Mouse (Mus musculus): ENCODE results near the gene Tmem256. TPM values are rescaled to one million over a fixed set of nuclear protein-coding genes. Genes with fewer than 3 reads are reported as not detected.

Gene Tmem256
- polyA plus RNA-seq, 1 experiment from 2014 or later = 434 TPM

DNA sequence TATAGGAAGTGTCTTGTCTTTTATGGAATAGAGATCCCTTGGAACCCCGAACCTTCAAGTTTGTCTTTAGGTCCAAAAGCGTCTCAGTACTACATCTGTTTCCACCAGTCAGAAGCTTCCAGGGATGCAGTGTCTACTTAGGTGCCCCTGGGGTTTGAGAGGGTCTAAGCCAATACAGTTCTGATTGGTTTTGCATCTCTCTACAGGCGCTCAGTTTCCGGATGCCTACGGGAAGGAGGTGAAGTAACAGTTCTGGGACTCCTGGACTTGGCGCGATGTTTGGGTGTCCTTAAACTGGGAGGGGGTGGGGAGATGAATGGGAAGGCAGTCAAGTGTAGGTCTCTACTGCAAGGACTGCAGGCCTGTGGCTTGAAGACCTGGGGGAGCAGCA, 395 bp downstream of the Tmem256 start:
- peak overlapping the region; percentile 71 for H3K4me3 ChIP-seq
- peaks cover 13% of the 10 kb centered on the region for H3K27me3 ChIP-seq
- H3K9ac ChIP-seq = peak overlapping the region; percentile 68
- no peaks in the 10 kb centered on the region for H3K36me3 ChIP-seq
- peak overlapping the region; percentile 98 for H3K4me2 ChIP-seq
- peaks cover 38% of the 10 kb centered on the region for H3K4me1 ChIP-seq
- ATAC-seq (ENCODE audit: borderline replicate concordance, extremely low read depth, low FRiP score, low TSS enrichment) = peak; percentile 1; the same call in 1 of the 2 replicates
- H3K9me3 ChIP-seq = no peaks in the 10 kb centered on the region
- WGBS = 0% methylated on average over 7 of the region's 7 CpGs
- H3K27ac ChIP-seq = peak overlapping the region; percentile 88

DNA sequence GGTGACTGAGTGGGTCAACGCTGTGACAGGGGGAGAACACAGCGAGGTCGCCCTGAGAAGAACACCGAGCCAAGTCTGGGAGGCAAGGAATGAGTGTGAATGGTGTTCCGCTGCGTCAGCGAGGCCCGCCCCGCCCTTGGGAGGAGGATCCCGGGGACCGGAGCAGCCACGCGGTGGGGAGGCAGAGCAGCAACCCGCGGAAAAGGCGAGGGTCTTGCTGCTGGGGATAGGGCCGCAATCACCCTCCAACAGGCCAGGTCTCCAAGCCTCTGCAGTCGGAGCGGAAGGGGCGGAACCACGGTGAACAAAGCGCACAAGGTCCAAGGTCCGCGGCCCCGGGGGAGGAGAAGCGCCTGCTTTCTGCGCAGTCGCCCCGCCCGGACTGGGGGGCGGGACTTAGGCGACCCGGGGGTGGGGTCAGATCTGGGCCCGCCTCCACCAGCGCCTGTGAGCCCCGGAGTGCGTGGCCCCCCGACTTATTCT, 7.9 kb downstream of the Tmem256 start, which contains the start of gene Plscr3:
Gene Plscr3, plus strand, starts transcription at position 179 of the 483 bp plus-strand sequence.
- ATAC-seq (ENCODE audit: borderline replicate concordance, extremely low read depth, low FRiP score, low TSS enrichment) = peak; percentile 96
- no peaks in the 10 kb centered on the region for H3K9me3 ChIP-seq
- H3K4me2 ChIP-seq = peak within 1 kb of the TSS; percentile 89
- WGBS = under 1% methylated on average over 38 of the region's 38 CpGs
- peaks cover 32% of the 10 kb centered on the region for H3K36me3 ChIP-seq
- peak within 1 kb of the TSS; percentile 97 for H3K27ac ChIP-seq
- no peaks in the 10 kb centered on the region for H3K27me3 ChIP-seq
- peak within 1 kb of the TSS; percentile 75 for H3K9ac ChIP-seq
- peaks cover 27% of the 10 kb centered on the region for H3K4me1 ChIP-seq
- peak within 1 kb of the TSS; percentile 64 for H3K4me3 ChIP-seq

DNA sequence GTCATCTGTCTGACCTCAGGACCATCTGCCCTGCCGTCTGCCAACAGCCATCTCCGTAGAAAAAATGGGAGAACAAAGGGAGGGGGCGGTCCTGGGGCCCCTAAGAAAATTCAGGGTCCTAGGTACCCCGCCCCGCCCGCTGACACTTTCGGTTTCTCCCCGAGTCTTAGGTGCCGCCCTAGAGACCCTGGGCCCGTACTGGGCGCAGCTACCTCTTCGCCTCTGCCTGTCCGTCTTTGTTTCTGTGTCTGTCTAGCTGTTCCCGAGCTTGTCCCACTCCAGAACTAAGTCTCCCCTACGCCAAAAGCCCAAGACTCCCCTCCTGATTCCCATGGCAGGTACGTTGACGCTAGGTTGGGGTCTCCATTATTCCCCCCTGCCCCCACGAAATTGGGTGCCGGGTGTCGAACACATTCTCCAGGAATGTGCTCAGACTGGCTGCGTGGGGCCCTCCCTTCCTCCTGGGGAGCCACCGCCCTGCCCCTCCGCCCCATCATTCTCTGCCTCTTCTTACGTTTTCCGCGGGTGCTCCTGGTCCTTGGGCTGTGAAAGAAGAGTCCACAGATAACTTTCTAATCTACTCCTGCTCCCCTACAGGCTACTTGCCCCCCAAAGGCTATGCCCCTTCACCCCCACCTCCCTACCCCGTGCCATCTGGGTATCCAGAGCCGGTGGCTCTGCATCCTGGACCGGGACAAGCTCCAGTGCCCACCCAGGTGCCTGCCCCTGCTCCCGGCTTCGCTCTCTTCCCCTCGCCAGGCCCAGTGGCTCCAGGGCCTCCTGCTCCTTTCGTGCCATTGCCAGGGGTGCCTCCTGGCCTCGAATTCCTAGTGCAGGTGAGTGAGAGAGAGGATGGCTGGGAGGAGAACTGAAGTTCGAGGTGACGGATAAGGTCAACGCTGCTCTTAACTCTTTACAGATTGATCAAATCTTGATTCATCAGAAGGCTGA, 8.7 kb downstream of the Tmem256 start:
- peaks cover 39% of the 10 kb centered on the region for H3K36me3 ChIP-seq
- 7% methylated on average over 37 of the region's 37 CpGs for whole genome bisulfite sequencing
- peak overlapping the region; percentile 97 for H3K27ac ChIP-seq
- H3K4me1 ChIP-seq = peaks cover 27% of the 10 kb centered on the region
- H3K4me3 ChIP-seq = peak overlapping the region; percentile 64
- ATAC-seq (ENCODE audit: borderline replicate concordance, extremely low read depth, low FRiP score, low TSS enrichment) = peak; percentile 41
- H3K9me3 ChIP-seq = no peaks in the 10 kb centered on the region
- peak overlapping the region; percentile 75 for H3K9ac ChIP-seq
- peak overlapping the region; percentile 89 for H3K4me2 ChIP-seq
- no peaks in the 10 kb centered on the region for H3K27me3 ChIP-seq

DNA sequence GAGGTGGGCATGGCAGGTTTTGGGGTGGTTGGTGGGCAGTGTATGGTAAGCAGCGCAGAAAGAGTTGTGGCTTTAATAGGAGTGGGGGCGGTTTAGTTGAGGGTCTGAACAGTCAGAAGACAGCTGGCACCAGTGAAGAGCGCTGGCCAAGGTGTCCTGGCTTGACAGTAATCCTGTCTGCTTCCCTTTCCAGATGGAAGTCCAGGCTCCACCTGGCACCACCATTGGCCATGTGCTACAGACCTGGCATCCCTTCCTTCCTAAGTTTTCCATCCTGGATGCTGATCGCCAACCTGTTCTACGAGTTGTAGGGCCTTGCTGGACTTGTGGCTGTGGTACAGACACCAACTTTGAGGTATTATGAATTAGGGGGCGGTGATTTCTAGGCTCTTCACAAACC, 9.7 kb downstream of the Tmem256 start:
- Histone ChIP-seq H3K4me3 (peak overlapping the region; percentile 64), H3K4me2 (peak overlapping the region; percentile 89), H3K27me3 (no peaks in the 10 kb centered on the region), H3K36me3 (peaks cover 45% of the 10 kb centered on the region), H3K4me1 (peaks cover 34% of the 10 kb centered on the region), H3K27ac (no peak overlapping the region), H3K9me3 (no peaks in the 10 kb centered on the region), H3K9ac (no peak overlapping the region)
- ATAC-seq (ENCODE audit: borderline replicate concordance, extremely low read depth, low FRiP score, low TSS enrichment) = no peak
- 93% methylated on average over 6 of the region's 6 CpGs for WGBS

DNA sequence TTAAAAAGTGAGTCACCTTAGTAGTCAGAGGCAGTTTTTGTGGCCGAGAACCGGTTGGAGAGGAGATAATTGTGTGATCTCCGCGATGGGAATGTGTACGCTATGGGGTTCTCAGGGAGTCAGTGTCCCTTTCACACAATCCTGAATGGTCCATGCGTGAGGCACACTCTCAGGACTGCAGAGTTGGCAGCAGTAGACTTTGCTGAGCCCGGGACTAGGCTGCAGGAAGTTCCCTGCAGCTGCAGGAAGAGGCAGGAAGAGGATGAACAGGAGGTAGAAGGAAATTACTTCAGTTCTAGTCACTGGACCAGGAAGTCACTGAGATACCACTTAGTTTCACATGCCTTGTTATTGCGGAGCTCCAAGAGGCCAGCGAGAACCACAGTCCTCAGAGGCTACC, 10.8 kb downstream of the Tmem256 start:
- Histone ChIP-seq H3K27ac (0 out of 2 replicates have a peak overlapping the region, but pooled peaks have one; percentile 24), H3K27me3 (no peaks in the 10 kb centered on the region), H3K9me3 (no peaks in the 10 kb centered on the region), H3K36me3 (peaks cover 45% of the 10 kb centered on the region), H3K4me3 (no peak overlapping the region), H3K4me1 (peaks cover 34% of the 10 kb centered on the region), H3K4me2 (no peak overlapping the region), H3K9ac (no peak overlapping the region)
- 79% methylated on average over 9 of the region's 9 CpGs for WGBS
- no peak for ATAC-seq (ENCODE audit: borderline replicate concordance, extremely low read depth, low FRiP score, low TSS enrichment)

DNA sequence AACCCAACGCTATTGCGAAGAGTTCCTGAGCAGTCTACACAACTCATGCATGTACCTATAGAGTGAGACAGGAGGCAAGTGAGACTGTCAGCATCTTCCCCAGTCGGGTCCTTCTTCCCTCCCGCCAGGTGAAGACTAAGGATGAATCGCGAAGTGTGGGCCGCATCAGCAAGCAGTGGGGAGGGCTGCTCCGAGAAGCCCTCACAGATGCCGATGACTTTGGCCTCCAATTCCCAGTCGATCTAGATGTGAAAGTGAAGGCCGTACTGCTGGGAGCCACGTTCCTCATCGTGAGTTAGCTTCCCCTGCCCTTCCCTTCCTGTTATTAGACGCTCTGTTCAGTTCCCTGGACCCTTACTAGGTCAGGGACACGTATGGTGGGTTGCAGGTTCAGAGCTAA, 11.6 kb downstream of the Tmem256 start:
- no peak for ATAC-seq (ENCODE audit: borderline replicate concordance, extremely low read depth, low FRiP score, low TSS enrichment)
- WGBS = 90% methylated on average over 15 of the region's 15 CpGs
- H3K4me2 ChIP-seq = no peak overlapping the region
- H3K4me1 ChIP-seq = peaks cover 34% of the 10 kb centered on the region
- no peaks in the 10 kb centered on the region for H3K27me3 ChIP-seq
- H3K9me3 ChIP-seq = no peaks in the 10 kb centered on the region
- H3K4me3 ChIP-seq = no peak overlapping the region
- peaks cover 45% of the 10 kb centered on the region for H3K36me3 ChIP-seq
- H3K9ac ChIP-seq = no peak overlapping the region
- no peak overlapping the region for H3K27ac ChIP-seq

DNA sequence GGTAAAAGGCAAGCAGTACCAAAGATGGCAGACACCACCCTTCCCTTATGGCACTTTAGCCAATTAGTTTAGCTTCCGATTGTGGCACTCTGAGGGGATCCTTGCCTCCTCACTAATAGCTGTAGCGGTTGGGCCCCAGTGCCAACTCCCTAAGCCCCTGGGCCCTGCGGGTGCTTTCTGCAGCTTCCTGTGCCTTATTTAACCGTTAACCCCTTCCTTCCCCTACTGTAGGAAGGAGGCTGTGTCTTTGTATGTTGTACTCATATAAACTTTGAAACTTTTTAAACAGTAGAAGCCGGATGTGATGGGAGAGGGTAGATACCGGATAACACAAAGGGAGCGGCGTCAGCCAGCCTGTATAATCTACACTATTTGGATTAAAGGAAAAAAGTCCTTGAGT, 12.4 kb downstream of the Tmem256 start:
- Histone ChIP-seq H3K4me2 (no peak overlapping the region), H3K9me3 (no peaks in the 10 kb centered on the region), H3K36me3 (peaks cover 45% of the 10 kb centered on the region), H3K27me3 (no peaks in the 10 kb centered on the region), H3K9ac (no peak overlapping the region), H3K4me3 (no peak overlapping the region), H3K27ac (no peak overlapping the region), H3K4me1 (peaks cover 27% of the 10 kb centered on the region)
- WGBS = 73% methylated on average over 8 of the region's 8 CpGs
- ATAC-seq (ENCODE audit: borderline replicate concordance, extremely low read depth, low FRiP score, low TSS enrichment) = no peak

DNA sequence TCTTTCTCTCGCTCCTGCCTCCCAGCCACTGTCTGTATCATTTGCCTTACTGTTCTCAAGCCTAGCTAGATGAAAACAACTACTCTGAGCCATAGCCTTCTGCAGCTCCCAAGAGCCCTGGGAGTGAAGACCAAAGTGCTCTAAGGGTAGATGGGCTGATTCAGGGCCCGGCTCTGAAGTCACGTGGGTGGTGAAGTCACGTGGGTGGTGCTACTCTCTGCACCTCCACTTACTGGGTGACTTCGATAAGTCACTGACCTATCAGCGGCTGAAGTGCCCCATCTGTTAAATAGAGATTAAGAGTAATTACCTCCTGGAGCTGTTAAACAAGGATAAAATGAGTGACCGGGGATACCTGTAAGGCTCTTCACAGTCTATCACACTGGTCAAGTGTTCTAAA, 15.7 kb downstream of the Tmem256 start:
- H3K4me1 ChIP-seq = 0 out of 2 replicates have a peak, but pooled peaks cover 9% of the 10 kb centered on the region
- H3K27me3 ChIP-seq = peaks cover 11% of the 10 kb centered on the region; the same call in 1 of the 2 replicates
- 54% methylated on average over 7 of the region's 7 CpGs for WGBS
- H3K4me3 ChIP-seq = no peak overlapping the region
- no peak overlapping the region for H3K9ac ChIP-seq
- no peak overlapping the region for H3K27ac ChIP-seq
- ATAC-seq (ENCODE audit: borderline replicate concordance, extremely low read depth, low FRiP score, low TSS enrichment) = no peak
- H3K4me2 ChIP-seq = no peak overlapping the region
- no peaks in the 10 kb centered on the region for H3K9me3 ChIP-seq
- H3K36me3 ChIP-seq = peaks cover 35% of the 10 kb centered on the region

DNA sequence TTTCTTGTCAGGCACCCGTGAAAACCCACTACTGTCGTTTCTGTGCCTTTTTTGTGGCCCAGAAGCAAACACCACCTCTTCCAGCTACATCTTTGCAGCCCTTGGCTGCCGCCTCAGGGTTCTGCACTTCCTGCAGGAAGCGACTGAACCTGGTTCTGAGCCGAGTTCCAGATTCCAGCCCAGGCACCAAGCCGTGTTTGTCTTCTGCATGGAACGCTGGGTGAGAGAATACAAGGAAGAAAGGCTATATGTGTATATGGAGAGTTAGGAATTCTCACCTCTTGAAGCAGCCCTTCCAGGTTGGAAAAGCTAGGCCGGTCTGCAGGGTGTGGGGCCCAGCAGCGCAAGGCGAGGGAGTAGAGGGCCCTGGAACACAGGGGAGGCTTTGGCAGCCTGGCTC, 16.4 kb downstream of the Tmem256 start:
- Histone ChIP-seq H3K4me3 (no peak overlapping the region), H3K9ac (no peak overlapping the region), H3K4me1 (0 out of 2 replicates have a peak, but pooled peaks cover 7% of the 10 kb centered on the region), H3K9me3 (no peaks in the 10 kb centered on the region), H3K4me2 (no peak overlapping the region), H3K27me3 (peaks cover 14% of the 10 kb centered on the region; the same call in 1 of the 2 replicates), H3K36me3 (peaks cover 28% of the 10 kb centered on the region), H3K27ac (no peak overlapping the region)
- WGBS = 73% methylated on average over 10 of the region's 10 CpGs
- no peak for ATAC-seq (ENCODE audit: borderline replicate concordance, extremely low read depth, low FRiP score, low TSS enrichment)

DNA sequence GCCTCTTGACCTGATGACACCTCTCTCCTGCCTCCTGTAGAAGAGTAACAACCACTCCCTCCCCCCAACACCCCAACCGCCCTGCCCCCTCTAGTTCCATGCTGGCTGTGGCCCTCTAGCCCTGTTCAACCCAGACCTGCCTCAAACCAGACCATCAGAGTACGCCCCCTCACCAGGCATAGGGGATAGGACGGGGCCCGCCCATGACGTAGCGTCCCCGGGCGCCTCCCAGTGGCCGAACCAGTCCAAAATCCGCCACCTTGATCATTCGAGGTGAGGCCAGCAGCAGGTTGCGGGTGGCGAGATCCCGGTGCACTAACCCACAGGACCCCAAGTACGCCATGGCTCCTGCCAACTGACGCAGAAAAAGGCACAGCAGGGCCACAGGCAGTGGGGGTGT, 17.0 kb downstream of the Tmem256 start:
- Histone ChIP-seq H3K9me3 (no peaks in the 10 kb centered on the region), H3K4me3 (no peak overlapping the region), H3K27ac (no peak overlapping the region), H3K9ac (no peak overlapping the region), H3K4me2 (no peak overlapping the region; the same call in 1 of the 2 replicates), H3K4me1 (0 out of 2 replicates have a peak, but pooled peaks cover 7% of the 10 kb centered on the region), H3K27me3 (peaks cover 17% of the 10 kb centered on the region; the same call in 1 of the 2 replicates), H3K36me3 (peaks cover 22% of the 10 kb centered on the region)
- WGBS = 26% methylated on average over 16 of the region's 16 CpGs
- no peak for ATAC-seq (ENCODE audit: borderline replicate concordance, extremely low read depth, low FRiP score, low TSS enrichment)

DNA sequence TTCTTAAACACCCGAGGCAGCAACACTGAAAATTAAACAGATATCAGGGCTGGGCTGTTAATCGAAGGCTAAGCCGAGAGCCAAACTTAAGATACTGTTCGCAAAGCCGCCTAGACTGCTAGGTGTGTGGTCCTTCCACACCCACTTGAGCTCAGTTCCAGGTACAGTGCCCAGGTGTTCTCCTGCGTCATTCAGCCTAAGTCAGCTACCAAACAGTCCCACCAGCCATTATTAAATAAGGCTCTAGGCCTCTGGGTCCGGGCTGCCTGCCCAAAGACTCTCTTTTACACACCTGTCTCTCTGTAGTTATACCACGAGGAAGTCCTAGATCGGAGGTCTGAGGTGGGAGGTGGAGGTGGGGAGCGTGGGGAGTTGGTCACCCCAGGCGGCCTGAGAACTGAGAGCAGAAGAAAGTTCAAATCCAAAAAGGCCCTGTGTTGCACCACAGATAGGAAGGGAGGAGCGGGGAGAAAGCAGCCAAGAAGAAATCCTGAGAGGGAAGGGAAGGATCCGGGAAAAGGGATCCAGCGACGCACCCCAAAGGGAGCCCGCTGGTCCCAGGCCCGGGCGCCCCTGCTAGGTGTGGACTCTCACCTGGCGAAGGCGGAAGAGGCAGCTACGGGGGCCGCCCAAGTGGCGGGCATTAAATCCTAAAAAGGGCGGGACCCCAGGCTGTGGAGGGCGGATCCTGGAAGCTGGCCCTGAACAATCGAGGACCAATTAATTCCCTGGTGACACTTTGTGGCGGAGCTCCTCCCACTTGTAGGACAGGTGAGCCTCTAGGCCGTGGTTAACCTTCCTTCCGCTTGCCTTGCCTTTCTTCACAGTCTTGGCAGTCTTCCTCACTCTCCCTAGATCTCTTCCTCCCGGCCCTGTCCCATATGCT, 20.0 kb downstream of the Tmem256 start, which contains the start of gene Tnk1:
Gene Tnk1, minus strand, starts transcription at position 618 of the 886 bp plus-strand sequence.
- H3K4me2 ChIP-seq = peak within 1 kb of the TSS; percentile 49
- no peaks in the 10 kb centered on the region for H3K36me3 ChIP-seq
- peak within 1 kb of the TSS; percentile 25 for H3K9ac ChIP-seq
- H3K9me3 ChIP-seq = no peaks in the 10 kb centered on the region
- no peaks in the 10 kb centered on the region for H3K4me1 ChIP-seq
- 16% methylated on average over 30 of the region's 30 CpGs for WGBS
- ATAC-seq (ENCODE audit: borderline replicate concordance, extremely low read depth, low FRiP score, low TSS enrichment) = peak; percentile 82
- peak within 1 kb of the TSS; percentile 32 for H3K4me3 ChIP-seq
- H3K27me3 ChIP-seq = peaks cover 17% of the 10 kb centered on the region; the same call in 1 of the 2 replicates
- H3K27ac ChIP-seq = peak within 1 kb of the TSS; percentile 79

Measured in lung, embryonic 15.5 days (tissue).